Mouse (Mus musculus) fibroblast of lung, adult 2 months (primary cell): ENCODE measurements around the gene Lipa.

Experiments used
- DNase-seq: peaks from one replicate; pipeline ENCODE4 v3.0.0-alpha.2; 2011; ENCODE audit warnings: low read depth

Gene Lipa

GRCm38 (mm10) chr19:34523106-34523725 lies 4.1 kb downstream of the Lipa start:
- no peak for DNase-seq

GRCm38 (mm10) chr19:34521978-34522377 lies 5.3 kb downstream of the Lipa start:
- DNase-seq = no peak

DNA sequence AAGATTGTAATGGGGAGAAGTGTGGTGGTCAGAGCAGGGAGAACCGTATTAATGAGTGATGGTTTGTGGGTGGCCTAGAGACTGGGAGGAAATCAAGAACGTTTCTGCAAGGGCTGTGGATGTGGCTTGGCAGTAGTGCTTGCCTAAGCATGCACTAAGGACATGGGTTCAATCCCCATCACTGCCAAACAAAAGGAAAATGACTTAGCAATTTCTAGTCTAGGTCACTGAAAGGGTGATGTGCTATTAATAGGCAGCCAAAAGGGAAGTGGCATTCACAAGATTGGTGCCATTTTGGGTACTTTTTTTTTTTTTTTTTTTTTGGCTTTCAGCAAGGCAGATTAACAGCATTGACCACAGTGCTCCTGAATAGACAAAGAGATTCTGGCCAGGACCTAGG lies 5.9 kb downstream of the Lipa start:
- DNase-seq = no peak

- no peak for DNase-seq
These were observed 7.2 kb downstream of the Lipa start for GRCm38 (mm10) chr19:34520051-34520450.

DNA sequence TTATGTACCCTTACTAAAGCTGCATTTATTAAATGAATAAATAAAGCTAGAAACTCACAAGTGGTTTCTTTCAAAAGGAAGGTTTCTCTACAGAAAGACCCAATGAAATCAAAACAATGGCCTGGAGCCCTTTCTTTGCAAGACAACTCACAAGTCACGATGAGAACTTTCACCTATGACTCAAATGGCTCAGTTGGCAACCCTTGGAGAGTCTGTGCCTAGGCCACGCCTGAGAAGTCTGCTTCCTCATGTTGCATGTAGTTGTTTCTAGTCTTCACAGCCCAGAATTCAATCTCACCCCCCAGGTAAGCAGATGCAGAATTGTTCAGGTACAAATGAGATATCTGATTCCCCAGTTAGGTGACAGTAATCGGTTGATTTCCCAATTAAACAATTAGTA lies 7.6 kb downstream of the Lipa start:
- no peak for DNase-seq

DNA sequence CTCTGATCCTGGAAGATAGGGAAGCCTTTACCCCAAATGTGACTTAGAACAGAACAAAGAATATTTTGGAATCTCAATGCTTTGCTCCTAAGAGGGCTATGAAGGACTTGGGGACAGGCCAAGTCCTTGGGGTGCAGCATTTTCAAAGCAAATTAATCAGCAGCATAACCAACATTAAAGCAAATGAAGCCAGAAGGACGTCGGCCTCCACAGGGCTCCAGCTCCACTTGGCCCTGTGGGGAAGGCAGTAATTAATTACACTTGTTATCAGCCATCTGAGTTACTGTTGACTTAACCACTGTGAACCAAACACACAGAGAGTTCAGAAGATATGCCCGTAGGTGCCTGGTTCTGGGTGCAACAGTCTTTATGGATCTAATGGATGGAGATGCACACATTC lies 8.5 kb downstream of the Lipa start:
- no peak for DNase-seq

- DNase-seq = no peak
These were observed 9.3 kb downstream of the Lipa start for GRCm38 (mm10) chr19:34517812-34518594.

DNA sequence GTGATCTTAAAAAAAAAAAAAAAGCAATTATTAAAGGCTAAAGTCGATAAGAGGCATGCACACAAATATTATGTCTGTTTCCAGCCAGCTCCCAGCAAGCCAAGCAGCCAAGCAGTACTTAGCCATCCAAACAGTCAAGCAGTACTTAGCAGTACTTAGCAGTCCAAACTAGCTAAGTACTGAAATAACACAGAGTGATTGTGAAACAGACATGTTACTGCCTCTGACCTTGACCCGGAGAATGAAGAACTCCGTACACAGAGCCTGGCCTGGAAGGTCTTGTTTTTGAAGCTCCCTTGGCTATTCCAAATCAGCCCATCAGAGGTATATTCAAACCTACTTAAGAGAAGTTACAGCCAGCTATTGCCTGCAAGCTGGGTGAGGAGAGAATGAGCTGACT lies 10.1 kb downstream of the Lipa start:
- DNase-seq = no peak

- no peak for DNase-seq
These were observed 10.9 kb downstream of the Lipa start for GRCm38 (mm10) chr19:34516346-34516745.

GRCm38 (mm10) chr19:34515681-34516080 lies 11.6 kb downstream of the Lipa start:
- DNase-seq = no peak

DNA sequence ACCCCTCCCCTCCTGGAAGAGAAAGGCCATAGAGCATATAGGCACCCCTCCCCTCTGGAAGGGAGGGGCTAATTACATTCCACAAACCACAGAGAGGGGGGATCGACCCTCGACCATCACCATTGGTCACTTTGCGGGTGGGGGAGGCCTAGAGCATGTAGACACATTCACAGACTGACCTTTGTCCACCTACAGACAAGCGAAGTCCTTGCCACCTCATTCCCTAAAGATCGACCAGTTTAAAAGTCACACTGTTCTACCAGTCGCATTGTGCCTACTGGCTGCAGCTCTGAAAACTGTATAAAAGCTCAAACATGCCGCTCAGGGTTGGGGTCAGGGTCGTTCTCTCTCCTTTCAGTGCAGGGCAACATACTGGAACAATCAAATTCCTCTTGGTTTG lies 15.7 kb downstream of the Lipa start:
- no peak for DNase-seq

GRCm38 (mm10) chr19:34510717-34511116 lies 16.6 kb downstream of the Lipa start:
- DNase-seq = no peak

DNA sequence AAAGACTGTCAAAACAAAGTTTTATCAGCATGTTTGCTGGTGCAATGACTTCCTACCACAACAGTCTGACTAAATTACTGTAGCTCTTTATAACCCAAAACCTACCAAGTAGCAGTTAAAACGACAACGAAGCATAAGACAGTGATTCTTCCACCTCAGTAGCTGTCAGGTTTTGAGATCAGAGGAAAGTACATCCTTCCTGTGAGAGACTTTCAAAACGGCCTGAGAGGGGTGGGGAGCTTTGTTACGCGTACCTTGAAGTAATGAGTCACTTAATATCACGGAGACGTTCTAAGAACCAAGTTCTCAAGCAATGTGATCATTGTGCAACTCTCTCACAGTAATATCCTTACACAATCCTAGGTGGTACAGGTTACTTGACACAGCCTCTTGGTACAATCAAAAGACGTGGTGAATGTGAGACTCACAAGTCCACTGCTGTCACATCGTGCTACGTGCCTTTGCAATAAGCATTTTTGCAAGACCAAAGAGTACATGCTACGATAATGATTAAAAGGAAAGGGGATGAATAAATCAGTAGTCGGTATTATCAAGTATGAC lies 22.0 kb downstream of the Lipa start:
- DNase-seq = no peak

DNA sequence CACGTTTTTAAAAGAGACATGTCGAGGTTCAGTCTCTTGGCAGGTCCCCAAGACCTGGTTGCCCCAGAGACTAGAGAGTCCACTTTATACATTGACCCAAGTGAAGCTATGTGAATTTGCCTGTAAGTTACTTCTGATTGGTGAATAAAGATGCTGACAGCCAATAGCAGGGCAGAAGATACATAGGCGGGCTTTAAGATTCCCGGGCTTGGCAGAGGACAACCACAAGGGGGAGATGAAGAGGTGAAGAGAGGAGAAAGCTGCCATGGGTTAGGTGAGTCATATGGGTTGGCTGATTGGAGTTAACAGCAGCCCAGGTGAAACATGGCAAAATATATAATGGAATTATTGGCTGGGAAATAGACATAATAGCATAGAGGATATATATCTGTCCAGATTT lies 26.5 kb downstream of the Lipa start:
- DNase-seq = peak; percentile 67

GRCm38 (mm10) chr19:34496353-34496752 lies 30.9 kb downstream of the Lipa start:
- no peak for DNase-seq

- DNase-seq = no peak
These were observed 33.4 kb downstream of the Lipa start for GRCm38 (mm10) chr19:34493859-34494258.

- no peak for DNase-seq
These were observed 43.7 kb downstream of the Lipa start for GRCm38 (mm10) chr19:34483547-34483946.

GRCm38 (mm10) chr19:34474991-34475971 lies 52.0 kb downstream of the Lipa start, which contains the start of gene Ch25h:
Gene Ch25h, minus strand, starts transcription at chr19:34475164.
- DNase-seq = no peak

GRCm38 (mm10) chr19:34474228-34474990 lies 52.9 kb downstream of the Lipa start:
- DNase-seq = no peak

DNA sequence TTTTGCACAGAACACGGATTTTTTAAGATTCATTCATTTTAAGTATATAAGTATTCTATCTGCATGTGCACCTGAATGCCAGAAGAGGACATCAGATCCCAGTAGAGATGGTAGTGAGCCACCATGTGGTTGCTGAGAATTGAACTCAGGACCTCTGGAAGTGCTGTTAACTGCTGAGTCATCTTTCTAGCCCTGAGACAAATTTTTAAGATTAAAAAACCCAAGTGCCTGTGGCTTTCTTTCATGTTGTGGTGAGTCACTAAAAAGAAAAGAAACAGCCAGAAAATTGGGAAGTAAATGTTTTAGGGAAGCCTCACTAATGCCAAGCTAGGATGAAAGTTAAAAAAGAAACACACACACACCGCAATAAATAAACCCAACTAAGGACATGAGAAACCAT lies 55.6 kb downstream of the Lipa start:
- no peak for DNase-seq

GRCm38 (mm10) chr19:34468794-34469193 lies 58.5 kb downstream of the Lipa start:
- DNase-seq = no peak
